Mouse (Mus musculus): ENCODE measurements around the gene Cyp4f14. TPM values are rescaled to one million over a fixed set of nuclear protein-coding genes. Genes with fewer than 3 reads are reported as not detected.

The Cyp4f14 gene
- not detected for total RNA-seq (2023)

GRCm38 (mm10) chr17:32917131-32917530, at the start of gene Cyp4f14:
Gene Cyp4f14 (minus strand): TSS chr17:32917342.

GRCm38 (mm10) chr17:32965623-32966290, 48.6 kb upstream of the Cyp4f14 start, which contains the start of gene Zfp472:
Gene Zfp472 (plus strand): TSS chr17:32965814.

DNA sequence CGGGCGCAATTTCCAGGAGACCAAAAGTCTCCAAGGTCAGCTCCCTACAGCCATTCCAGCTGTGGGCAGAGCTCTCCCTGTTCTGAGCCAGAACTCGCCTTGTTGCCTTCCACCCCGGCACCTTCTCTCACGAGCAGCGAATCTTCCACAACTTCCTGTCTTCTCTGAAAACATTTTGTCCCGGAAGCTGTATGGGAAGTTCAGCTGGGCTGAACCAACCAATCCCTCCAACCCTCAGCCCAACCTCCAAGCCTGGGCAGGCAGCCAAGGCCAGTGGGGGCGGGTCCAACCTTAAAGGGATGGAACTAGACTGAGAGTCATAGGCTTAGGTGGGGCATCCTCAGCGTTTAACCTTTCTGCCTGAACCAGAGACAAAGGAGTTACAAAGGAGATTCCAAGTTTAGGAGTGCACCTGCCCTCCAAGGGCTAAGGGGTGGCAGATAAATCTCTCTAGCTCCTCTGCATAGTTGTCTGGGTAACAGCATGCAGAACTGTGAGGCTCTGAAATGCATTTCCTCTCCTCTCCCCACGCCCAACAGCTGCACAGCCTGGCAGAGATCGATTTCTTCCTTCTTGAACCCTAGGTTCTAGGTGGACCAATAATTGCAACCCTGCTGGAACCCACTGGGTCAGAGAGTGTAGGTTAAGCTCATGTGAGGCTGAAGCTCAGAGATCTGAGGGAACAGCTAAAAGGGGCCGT, 30.2 kb upstream of the Cyp4f14 start, which contains the start of gene Cyp4f13:
TSS of gene Cyp4f13 (minus strand) at position 188 of the 700 bp plus-strand sequence.

GRCm38 (mm10) chr17:32891239-32892180, 25.6 kb downstream of the Cyp4f14 start, which contains the start of gene Zfp870:
Gene Zfp870 (minus strand): TSS chr17:32891642.

Other genes starting within 250 kb of the Cyp4f14 start
- gene Cyp4f15, start 231.7 kb downstream of the Cyp4f14 start, total RNA-seq (2023) = not detected
- 10 to 100 TPM; 85.0 to 90.4 TPM for gene Zfp871, start 129.1 kb downstream of the Cyp4f14 start, total RNA-seq (2023)
- under 1 TPM; 0.20 to 0.44 TPM for gene Zfp811, start 107.4 kb downstream of the Cyp4f14 start, total RNA-seq (2023)
- 10 to 100 TPM in 1 of 2 experiments, 1 to 10 TPM in 1; 9.0 to 10.3 TPM for gene Zfp799, start 87.1 kb downstream of the Cyp4f14 start, total RNA-seq (2023)
- 10 to 100 TPM; 11.5 to 16.9 TPM for gene Zfp870, start 25.7 kb downstream of the Cyp4f14 start, total RNA-seq (2023)
- gene Cyp4f13, start 30.1 kb upstream of the Cyp4f14 start, total RNA-seq (2023) = 100 to 1,000 TPM in 1 of 2 experiments, 10 to 100 TPM in 1; 96.6 to 113 TPM
- 10 to 100 TPM; 17.5 to 19.6 TPM for gene Zfp472, start 48.5 kb upstream of the Cyp4f14 start, total RNA-seq (2023)
- gene Zfp952, start 75.8 kb upstream of the Cyp4f14 start, total RNA-seq (2023) = 10 to 100 TPM; 15.1 to 15.2 TPM
- 1 to 10 TPM; 5.7 to 7.1 TPM for gene Zfp763, start 116.1 kb upstream of the Cyp4f14 start, total RNA-seq (2023)
- not detected for gene 4921501E09Rik, start 150.7 kb upstream of the Cyp4f14 start, total RNA-seq (2023)
- gene Zfp563, start 172.0 kb upstream of the Cyp4f14 start, total RNA-seq (2023) = 1 to 10 TPM; 6.6 to 8.5 TPM
- gene Morc2b, start 222.3 kb upstream of the Cyp4f14 start, total RNA-seq (2023) = not detected

Measured in B cell, adult 67 days (primary cell).